Mouse (Mus musculus) heart, postnatal 0 days (tissue): ENCODE results near the gene Igflr1.

Experiments used
- CTCF ChIP-seq: IDR thresholded peaks from 2 replicates; pipeline ENCODE4 v1.5.1; 2016; ENCODE audit warnings: antibody characterized with exemption, control low read depth, low read depth
- EP300 ChIP-seq: IDR thresholded peaks from 2 replicates; pipeline ENCODE4 v1.6.1; 2016; ENCODE audit warnings: antibody characterized with exemption, low read depth

GRCm38 (mm10) chr7:30599933-30600353, 34.7 kb downstream of the Igflr1 start:
- no peak for TF ChIP-seq CTCF
- no peak for TF ChIP-seq EP300
